Mouse (Mus musculus) hindlimb bud, embryonic 11.5 days (tissue): ENCODE data around the gene Tube1.

Experiments
- DNase-seq: peaks from one replicate; pipeline ENCODE4 v3.0.0-alpha.2; 2012; ENCODE audit warnings: low read depth, low spot score; ENCODE audit errors: extremely low spot score

The Tube1 gene

DNA sequence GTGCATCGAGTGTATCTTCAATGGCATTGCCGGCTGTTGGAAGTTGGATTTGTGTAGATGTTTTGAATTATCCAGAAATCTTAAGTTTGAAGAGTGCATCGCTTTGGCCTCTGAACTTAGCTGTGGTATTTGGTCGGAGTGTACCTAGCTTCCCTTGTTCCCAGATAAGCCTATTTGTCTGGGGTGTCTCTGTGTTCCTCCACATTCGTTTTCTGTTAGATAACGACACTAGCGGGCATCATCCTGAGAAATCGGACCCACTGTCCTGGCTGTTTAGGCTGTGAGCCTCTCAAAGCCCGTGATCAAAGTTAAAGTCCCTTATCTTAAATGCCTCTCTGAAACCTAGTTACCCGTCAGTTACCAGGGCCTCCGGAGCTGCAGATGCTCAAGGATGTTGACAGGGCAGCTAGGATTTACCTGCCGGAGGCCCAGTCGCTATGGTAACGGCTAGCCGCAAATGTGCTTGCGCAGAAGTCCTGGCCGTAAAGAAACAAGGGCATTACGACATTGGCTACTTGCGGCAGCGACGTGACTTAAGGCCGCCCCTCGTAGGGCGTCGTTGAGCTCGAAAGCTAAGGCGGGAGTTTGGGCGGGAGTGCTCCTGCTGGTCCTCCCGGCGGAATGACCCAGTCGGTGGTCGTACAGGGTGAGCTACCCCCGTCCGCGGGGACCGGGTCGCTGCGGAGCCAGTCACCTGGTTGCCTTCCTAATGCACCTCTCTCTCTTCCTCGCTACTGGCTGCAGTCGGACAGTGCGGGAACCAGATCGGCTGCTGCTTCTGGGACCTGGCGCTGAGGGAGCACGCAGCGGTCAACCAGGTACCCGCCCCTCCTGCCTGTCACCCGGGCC lies at the start of gene Tube1, which contains the start of gene Fam229b:
TSS of gene Tube1 (plus strand) at position 515 of the 849 bp plus-strand sequence.
TSS of gene Fam229b (minus strand) at position 453 of the 849 bp plus-strand sequence.
- peak; percentile 85 for DNase-seq

DNA sequence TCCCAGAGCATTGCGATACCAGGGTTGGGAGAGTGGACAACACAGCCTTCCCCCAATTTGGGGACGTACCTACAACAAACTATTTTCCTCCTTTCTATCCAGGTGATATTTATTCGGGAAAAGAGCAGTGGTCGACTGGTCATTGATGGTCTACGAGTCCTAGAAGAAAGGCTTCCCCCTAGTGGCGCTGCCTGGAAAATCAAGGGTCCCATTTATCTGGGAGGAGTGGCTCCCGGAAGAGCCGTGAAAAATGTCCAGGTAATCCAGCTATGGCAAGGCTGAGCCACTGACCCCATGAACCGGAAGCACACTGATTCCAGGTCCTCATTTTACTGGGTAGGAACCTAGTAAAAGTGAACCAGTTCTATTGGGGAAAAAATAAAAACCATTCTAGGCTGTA lies 36.8 kb upstream of the Tube1 start:
- DNase-seq, result no peak

DNA sequence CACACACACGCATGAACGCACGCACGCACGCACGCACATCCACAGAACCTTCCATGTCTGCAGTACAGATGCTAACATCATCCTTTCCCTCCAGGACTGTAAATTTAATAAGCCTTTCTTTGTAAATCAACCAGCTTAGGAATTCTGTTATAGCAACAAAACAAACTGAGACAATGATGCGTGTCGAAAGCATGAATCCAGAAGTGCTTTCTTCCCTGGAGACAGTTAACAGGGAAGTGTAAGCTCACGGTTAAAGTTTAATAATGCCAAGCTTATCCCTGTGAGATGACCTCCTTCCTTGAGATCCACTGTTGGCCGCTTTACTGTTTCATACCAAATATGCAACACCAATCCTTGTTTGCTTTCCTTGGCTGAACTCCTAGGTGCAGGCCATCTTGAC lies 35.0 kb upstream of the Tube1 start:
- no peak for DNase-seq

DNA sequence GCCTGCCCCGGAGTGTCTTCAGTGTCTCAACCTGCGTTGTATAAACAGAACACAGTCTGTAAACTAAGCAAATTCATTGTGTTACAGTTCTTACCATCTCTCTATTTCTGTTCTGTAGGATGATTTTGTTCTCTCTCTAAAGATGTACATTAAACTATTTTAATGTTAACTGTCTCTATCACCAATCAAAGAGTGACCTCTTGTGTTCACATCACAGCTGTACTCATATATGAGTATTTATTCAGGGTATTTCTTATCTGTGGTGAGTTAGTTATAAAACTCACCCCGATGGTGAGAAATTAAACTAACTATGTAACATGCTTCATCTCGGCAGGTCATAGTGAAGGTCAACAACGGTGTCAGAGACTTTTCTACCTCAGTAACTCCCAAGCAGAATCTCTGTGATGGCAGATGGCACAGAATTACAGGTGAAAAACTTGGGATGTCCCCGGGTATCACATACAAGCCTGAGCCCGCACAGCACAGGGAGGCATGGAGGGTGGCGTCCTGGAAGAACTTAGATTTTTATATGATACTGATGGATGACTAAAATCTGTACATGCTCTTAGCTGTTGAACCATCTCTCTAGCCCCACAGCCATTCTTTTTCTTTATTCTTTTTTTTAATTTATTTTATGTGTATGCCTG lies 28.9 kb upstream of the Tube1 start:
- no peak for DNase-seq

DNA sequence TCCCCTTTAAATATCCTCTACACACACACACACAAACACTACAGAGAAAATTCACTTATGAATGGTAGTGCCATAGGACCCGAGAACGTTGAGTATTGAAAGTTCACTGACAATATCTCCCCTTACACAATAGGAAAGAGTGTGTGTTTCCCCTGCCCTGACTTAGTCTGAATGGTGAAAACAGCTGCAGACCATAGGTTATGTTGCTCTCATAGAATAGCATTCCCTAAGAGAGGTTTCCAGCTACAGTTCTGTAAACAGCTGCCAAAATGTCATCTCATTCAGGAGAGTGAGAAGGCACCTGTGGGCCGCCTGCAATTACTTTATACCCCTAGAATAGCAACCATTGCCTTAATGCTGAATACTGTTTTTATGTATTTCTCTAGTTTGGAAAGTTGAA lies 27.4 kb upstream of the Tube1 start:
- DNase-seq, result no peak

DNA sequence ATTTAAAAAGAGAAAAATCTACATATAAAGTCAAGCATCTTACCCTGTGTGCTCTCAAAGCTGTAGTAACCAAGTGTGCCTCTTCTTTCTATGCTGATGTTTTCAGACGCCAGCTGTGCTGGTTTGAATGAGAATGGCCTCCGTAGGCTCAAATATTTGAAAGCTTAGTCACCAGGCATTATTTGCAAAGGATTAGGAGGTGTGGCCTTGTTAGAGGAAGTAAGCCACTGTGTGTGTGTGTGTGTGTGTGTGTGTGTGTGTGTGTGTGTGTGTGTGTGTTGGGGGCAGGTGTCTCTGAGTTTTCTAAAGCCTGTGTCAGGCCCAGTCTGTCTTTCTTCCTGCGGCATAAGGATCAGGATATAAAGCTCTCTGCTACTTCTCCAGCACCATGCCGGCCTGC lies 26.8 kb upstream of the Tube1 start:
- DNase-seq, result no peak

DNA sequence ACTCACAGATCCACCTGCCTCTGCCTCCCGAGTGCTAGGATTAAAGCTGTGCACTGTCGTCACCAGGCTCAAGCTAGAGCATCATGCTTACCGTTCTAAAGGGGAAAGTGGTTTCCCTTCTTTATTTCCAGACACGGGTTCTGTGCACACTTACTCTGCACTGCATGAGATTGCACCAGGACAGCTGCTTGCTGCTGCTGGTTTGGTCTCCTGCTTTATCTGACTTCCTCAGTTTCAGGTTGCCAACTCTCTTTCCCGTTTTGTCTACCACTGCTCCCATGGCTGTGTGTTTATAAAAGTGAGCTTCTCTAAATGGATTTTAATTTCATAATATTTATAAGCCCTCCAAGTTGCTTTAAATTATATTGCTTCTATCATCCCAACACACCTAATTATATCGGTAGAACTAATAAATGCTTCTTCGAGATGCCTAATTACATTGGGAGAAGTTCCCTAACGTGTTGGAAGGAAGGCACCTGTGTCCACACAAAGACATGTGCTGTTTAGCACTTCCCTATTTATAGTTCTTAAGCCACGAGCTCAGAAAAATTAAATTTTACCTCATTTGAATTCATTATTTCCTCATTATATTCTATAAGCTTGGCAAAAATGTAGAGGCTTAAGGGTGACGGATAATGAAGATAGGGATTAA lies 24.8 kb upstream of the Tube1 start:
- DNase-seq, result no peak

DNA sequence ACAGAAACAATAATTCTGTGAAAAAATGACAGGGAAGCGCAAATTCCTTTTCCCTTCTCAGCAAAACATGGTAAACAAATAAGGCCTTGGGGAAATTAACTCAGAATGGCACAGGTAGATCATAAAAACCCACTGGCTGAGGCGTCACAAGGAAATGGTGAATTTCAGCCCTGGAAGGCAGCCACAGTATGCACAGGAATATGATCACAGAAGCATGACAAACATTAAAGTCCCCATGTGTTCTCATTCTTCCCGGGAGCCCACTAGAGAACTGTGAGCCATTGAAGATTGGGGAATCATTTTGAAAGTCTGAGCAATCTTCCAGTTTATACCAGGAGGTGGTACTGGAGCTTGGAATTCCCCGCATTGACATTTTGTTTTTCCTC lies 24.3 kb upstream of the Tube1 start:
- DNase-seq, result no peak

DNA sequence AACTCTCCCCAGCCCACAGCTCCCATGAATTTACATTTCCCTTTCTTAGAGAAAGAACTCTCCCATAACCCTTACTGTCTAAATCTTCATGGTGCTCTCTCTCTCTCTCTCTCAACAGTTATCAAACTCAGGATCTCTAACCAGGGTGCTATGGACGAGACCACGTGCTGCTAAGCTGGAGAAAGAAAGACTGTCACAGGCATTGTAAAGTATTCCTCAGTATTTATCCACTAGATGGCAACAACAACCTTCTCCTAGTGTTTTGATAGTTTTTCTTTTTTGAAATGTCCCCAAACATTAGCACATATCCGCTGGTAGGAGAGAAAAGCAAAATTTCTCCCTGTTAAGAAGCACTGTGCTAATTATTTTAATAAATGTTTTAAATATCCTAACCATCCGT lies 12.4 kb upstream of the Tube1 start:
- no peak for DNase-seq

DNA sequence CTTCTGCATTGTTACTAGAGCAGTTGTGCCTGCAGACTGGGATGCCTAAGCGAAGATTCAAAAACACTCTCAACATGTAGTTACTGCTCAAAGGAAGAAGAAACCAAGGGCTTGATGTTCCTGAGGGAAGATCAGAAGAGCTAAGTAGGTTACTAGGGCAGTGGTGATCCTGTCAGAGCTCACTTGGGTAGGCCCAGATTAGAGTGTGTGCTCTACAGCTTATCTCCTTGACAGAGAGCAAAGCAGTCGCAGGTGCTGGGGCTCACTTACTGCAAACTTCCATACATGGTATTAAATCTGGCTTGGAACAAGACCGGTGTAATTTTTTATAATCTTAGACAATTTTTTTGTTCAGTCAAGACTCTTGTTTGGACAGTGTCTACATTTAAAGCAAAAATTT lies 4.0 kb downstream of the Tube1 start:
- no peak for DNase-seq

DNA sequence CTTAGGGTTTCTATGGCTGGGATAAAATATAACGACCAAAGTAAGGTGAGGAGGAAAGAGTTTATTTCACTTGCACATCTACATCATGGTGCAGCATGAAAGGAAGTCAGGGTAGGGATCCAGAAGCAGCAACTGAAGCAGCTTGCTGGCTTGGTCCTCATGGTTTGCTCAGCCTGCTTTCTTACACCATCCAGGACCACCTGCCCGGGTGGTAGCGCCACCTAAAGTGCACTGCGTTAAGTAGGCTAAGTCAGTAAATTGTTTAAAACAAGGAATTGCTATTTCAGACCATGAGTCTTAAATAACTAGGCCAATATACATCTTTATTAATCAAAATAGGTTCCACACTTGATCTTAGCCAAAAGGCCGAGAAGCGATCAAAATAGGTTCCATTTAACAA lies 5.0 kb downstream of the Tube1 start:
- DNase-seq, result no peak

DNA sequence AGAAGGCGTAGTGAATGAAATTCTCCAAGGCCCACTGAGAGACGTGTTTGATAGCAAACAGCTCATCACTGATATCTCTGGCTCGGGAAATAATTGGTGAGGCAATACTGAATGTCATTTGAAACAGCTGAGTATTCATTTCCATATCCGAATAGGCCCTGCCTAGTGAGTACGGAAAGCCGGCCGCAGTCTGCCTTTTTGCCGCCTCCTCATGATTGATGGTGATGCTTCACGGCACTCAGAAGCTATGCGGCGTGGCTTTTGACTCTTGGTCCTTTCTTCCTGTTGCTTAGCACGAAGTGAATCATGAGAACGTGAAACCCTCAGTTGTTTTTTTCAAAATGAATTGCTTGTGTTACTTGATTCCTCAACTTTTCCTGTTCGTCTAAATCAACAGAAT lies 7.1 kb downstream of the Tube1 start:
- no peak for DNase-seq

DNA sequence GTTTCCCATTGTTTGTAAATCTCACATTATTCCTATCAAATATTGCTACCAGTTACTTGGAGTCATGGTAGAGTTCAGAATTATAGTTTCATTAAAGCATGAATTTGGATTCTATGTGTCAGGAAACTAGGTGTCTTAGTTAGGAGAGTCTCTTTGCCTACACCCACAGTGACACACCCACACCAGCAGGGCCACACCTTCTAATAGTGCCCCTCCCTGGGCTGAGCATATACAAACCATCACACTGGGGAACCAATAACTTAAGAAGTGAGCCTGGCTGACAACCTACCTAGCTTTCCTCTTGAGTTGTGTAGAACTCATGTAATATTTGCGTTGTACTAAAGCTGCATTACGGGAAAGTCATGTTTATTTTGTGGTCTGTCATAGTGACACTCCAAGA lies 7.6 kb downstream of the Tube1 start:
- no peak for DNase-seq

DNA sequence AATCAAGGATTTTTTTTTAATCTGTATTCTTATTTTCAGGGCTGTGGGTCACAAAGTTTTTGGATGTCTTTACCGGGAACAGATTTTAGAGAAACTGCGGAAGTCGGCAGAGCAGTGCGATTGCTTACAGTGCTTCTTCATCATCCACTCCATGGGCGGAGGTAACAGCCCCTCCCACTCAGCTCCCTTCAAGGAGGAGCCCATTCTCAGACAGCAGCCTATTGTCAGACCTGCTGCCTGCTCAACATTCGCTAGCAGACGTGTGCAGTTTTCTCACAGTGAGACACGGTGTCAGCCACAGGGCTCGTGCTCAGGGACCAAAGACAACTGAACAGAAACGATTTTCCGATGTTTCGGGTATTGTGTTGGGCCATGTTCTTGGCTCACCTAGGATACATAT lies 8.4 kb downstream of the Tube1 start:
- DNase-seq, result no peak

DNA sequence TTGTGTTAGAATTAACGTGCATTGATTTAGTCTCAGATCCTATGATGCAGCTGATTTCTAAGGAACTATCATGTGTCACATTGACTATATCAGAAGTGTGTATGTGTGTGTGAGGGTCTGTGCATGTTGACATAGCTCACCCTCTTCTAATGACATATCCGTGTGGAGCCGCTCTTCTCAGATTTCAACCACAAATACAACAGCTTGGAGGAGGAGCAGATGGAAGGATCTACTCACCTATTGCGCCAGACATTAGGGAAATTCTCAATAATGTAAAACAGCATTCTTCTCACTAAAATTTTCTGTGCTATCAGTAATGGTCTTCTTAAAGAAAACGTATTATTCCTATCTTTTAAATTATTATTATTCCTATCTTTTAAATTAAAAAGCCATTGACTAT lies 22.9 kb downstream of the Tube1 start:
- no peak for DNase-seq

DNA sequence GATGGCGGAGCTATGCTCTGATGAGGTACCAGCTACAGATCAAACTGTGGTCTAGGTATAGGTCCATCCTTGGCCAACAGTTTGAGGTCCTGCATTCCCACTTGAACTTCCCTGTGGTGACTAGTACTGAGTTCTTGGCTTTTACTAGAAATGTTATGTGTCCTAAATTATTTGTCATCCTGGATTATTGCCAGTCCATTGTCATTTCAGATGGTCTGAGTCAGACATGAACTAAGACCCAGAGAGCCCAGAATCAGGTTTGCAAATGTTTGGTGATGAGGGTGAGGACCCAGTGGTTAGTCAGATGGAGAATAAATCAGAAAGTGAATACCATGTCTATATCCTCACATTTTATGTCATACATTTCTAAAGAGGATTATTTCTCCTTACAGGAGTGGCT lies 23.5 kb downstream of the Tube1 start:
- no peak for DNase-seq

DNA sequence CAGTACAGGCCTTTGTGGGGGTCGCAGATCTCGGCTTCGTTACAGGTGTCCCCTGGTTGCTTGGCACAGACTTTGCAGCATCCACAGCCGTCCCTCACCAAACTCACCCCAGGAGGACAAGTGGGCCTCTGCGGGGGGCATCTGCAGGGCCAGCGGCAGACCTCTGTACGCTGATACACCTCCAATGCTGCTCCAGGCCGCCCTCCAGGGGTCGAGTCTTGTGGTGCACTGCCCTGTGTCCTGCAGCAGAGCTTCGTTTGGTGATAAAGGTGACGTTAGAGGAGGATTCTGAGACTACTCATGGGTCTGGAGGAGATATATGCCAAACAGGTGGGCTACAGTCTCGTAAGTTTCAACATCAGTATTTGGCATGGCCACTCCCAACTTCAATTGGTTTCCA lies 24.5 kb downstream of the Tube1 start:
- no peak for DNase-seq

DNA sequence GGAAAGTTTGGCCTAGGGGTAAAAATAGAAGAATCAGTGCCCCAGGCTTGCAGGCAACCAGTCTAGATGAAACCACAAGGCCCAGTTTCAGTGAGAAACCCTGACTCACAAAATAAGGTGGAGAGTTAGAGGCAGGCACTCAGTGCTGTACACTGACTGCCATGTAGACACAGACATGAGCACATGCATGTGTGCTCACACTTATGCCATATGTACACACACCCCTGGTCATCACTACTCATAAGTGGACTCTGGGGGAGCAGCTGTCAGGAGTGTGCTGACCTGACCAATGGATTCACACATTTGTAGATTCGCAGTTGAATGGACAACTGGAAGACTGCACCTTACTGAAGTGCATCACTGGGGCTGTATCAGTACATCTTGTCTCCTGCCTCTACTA lies 27.6 kb downstream of the Tube1 start:
- no peak for DNase-seq

DNA sequence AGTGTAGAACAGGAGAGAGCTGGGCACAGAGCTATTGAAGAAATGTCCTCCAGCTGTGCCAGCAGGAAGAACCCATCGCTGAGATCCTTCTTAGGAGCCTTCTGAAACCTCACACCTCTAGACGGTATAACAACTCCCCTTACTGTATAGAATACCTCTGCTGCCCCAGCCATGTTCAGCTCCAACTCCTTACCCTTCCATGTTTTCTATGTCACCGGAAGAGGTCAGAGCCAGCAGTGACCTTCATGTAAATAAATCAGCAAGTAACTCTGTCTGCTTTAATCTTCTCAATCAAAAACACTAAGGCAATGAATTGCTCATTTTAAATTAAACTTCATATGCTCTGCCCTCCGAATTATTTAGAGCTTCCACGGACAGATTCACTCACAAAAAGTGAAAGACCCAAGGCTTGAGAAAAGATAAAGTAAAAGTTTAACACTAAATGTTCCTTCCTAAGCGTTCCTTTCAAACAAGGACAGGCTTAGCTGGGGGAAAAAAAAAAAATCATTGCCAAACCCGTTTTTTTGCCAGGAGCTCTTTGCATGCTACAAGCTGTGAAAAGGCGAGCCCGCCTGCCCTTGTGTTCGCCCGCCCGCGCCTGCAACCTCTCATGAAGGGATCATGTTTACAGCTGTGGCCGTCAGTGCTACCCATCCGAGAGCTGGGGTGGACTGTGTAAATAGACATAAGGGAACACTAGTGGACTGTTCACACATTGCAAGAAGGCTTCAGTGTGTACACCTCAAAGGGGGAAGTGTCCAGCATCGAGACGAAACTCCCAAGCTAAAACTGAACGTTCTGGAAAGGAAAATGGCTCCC lies 29.1 kb downstream of the Tube1 start:
- peak; percentile 58 for DNase-seq

DNA sequence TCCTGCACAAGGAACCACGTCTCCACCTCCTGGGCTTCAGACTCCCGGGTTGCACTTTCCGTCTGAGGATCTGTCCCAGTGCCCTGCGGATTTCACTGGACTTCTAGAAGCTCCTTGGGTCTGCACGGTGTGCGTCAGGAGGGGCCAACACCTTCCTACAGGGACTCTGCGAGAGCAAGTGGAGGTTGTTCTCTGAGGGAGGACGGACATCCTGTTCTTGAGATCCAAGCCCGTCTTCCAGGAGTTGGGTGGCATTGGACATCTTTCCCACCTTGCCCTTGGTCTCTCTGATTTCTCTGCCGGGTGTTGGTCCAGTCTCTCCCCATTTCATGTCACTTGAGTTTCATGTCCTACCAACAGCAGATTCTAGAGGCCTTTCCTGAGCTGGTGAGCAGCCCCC lies 29.9 kb downstream of the Tube1 start, which contains the start of gene Ccn6:
TSS of gene Ccn6 (minus strand) at position 101 of the 400 bp plus-strand sequence.
- DNase-seq, result no peak

DNA sequence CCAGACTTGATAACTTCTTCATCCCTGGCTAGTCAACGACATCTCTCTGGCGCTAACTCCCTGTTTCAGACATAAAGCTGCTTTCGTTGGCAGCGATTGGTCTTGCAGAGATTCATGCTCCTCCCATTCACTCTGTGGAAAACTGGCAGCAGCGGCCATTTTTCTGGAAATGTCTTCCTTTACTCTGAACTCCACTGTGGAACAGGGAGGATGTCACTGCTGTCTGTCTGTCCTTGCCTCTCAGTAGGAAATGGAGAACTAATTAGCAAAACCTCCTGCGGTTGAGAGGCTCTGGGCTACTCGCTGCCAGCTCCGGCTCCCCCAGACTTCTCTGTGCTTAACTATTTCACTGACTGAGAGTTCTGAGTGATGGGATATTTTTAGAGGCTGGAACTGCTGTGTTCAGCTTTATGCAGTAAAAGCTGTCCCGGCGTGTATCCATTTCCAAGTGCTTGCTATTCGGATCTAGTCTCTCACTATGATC lies 31.9 kb downstream of the Tube1 start:
- no peak for DNase-seq
